In the genomic region with DNA sequence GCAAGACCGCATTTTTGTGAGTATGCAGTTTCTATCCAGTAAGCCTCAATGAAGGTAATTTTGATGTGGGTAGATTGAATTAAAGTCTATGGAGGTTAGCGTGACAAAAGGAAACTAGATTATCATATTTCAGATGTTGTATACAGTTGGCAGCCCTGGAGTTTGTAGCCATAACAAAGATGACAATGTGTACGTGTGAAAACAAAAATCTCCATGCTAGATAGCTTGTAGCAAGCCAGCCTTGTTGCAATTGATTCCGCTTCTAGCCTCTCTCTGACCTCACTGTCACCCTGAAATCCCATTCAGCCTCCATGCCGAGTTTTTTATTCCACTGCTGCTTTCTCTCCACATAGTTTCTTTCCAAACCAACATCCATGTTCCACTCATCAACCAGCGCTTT, we compare ENCODE assay signal across 25 mouse cellular contexts.
A peak's percentile ranks its signal among the peaks of the same experiment; 100 is the strongest.
DNase-seq lines count a peak whose midpoint lies in the region; ATAC-seq and TF ChIP-seq lines count a peak whose summit lies in the region.
"Had no signal": no experiment of that assay in that cellular context is flagged by ENCODE, and none has a peak within 500 bp of the region (broad histone marks: within the 10 kb centered on the region; RNA-seq: fewer than 3 reads in every experiment).

No protein-coding gene starts in this region.

- WGBS in hindbrain, embryonic 14.5 days, result 66% methylated on average over 6 of the region's 6 CpGs
- 70% methylated on average over 6 of the region's 6 CpGs for WGBS in hindbrain, postnatal 0 days
- 50% methylated on average over 6 of the region's 6 CpGs for WGBS in lung, embryonic 16.5 days
- 67% methylated on average over 6 of the region's 6 CpGs for WGBS in neural tube, embryonic 13.5 days

- no peak overlapping the region for H3K4me3 ChIP-seq in hindbrain, embryonic 14.5 days (replicated peaks; ENCODE audit: low read length)
- H3K4me3 ChIP-seq in hindbrain, postnatal 0 days (ENCODE audit: low read length), result no peak overlapping the region
- no peak overlapping the region for H3K4me3 ChIP-seq in lung, embryonic 16.5 days (ENCODE audit: low read length)
- no peak overlapping the region for H3K4me3 ChIP-seq in neural tube, embryonic 13.5 days
- H3K4me3 ChIP-seq: embryonic facial prominence, embryonic 12.5 days; embryonic facial prominence, embryonic 15.5 days; forebrain, embryonic 13.5 days; heart, adult 2 months; heart, embryonic 10.5 days; heart, embryonic 13.5 days; hindbrain, embryonic 12.5 days had no signal

- no peak for DNase-seq in hindbrain, embryonic 14.5 days (ENCODE audit: low spot score)
- no peak for DNase-seq in hindbrain, postnatal 0 days (ENCODE audit: low spot score)
- DNase-seq in lung, adult 18-20 months, result no peak
- DNase-seq in neural tube, embryonic 10.5 days (ENCODE audit: extremely low spot score, low spot score), result no peak
- DNase-seq: adrenal gland, adult 2 months; adrenal gland, postnatal 14 days; cerebellum, adult 11 months; cerebellum, adult 2 months; cerebellum, adult 9-11 months; cerebellum, postnatal 25 days; gastrocnemius, postnatal 10 days; gastrocnemius, postnatal 36 days; heart, adult 2 months; heart, postnatal 14 days; heart, postnatal 4 days had no signal

- peak overlapping the region; percentile 7; the same call in 1 of the 2 replicates for H3K27ac ChIP-seq in hindbrain, embryonic 14.5 days
- no peak overlapping the region for H3K27ac ChIP-seq in hindbrain, postnatal 0 days
- H3K27ac ChIP-seq in lung, embryonic 16.5 days (ENCODE audit: low read length), result no peak overlapping the region
- peak overlapping the region; percentile 61 for H3K27ac ChIP-seq in neural tube, embryonic 13.5 days (replicated peaks)
- H3K27ac ChIP-seq: embryonic facial prominence, embryonic 12.5 days; embryonic facial prominence, embryonic 15.5 days; forebrain, embryonic 13.5 days; heart, adult 2 months; heart, embryonic 10.5 days; heart, embryonic 13.5 days; hindbrain, embryonic 12.5 days had no signal

- peaks cover 17% of the 10 kb centered on the region for H3K4me1 ChIP-seq in hindbrain, embryonic 14.5 days (replicated peaks; ENCODE audit: control insufficient read depth, insufficient read depth, low read length)
- peaks cover 5% of the 10 kb centered on the region; the same call in 1 of the 2 replicates for H3K4me1 ChIP-seq in hindbrain, postnatal 0 days (ENCODE audit: insufficient read depth, low read length)
- no peaks in the 10 kb centered on the region; the same call in 1 of the 2 replicates for H3K4me1 ChIP-seq in lung, embryonic 16.5 days (replicated peaks; ENCODE audit: control insufficient read depth, insufficient read depth, low read length)
- peaks cover 27% of the 10 kb centered on the region for H3K4me1 ChIP-seq in neural tube, embryonic 13.5 days (replicated peaks)

- no peak overlapping the region for H3K9ac ChIP-seq in hindbrain, embryonic 14.5 days
- H3K9ac ChIP-seq in hindbrain, postnatal 0 days (replicated peaks; ENCODE audit: low read length), result no peak overlapping the region
- H3K9ac ChIP-seq in lung, embryonic 16.5 days (ENCODE audit: low read length), result no peak overlapping the region
- no peak overlapping the region for H3K9ac ChIP-seq in neural tube, embryonic 13.5 days
- H3K9ac ChIP-seq: embryonic facial prominence, embryonic 12.5 days; embryonic facial prominence, embryonic 15.5 days; forebrain, embryonic 13.5 days; heart, embryonic 13.5 days; hindbrain, embryonic 12.5 days had no signal

- no peaks in the 10 kb centered on the region for H3K9me3 ChIP-seq in hindbrain, embryonic 14.5 days (ENCODE audit: control insufficient read depth, low read length)
- H3K9me3 ChIP-seq in hindbrain, postnatal 0 days (ENCODE audit: low read length), result no peaks in the 10 kb centered on the region
- H3K9me3 ChIP-seq in lung, embryonic 16.5 days (ENCODE audit: control insufficient read depth, low read length), result no peaks in the 10 kb centered on the region
- H3K9me3 ChIP-seq in neural tube, embryonic 13.5 days, result no peaks in the 10 kb centered on the region
- H3K9me3 ChIP-seq: embryonic facial prominence, embryonic 12.5 days; embryonic facial prominence, embryonic 15.5 days; forebrain, embryonic 13.5 days; heart, embryonic 10.5 days; hindbrain, embryonic 12.5 days had no signal

- no peak for TF ChIP-seq CTCF in hindbrain, postnatal 0 days (IDR thresholded peaks at IDR 0.05; ENCODE audit: low read depth)

- no peak overlapping the region for H3K4me2 ChIP-seq in hindbrain, embryonic 14.5 days (replicated peaks)
- H3K4me2 ChIP-seq in hindbrain, postnatal 0 days (ENCODE audit: low read depth, low read length), result no peak overlapping the region
- no peak overlapping the region for H3K4me2 ChIP-seq in lung, embryonic 16.5 days (ENCODE audit: low read depth, low read length)
- H3K4me2 ChIP-seq in neural tube, embryonic 13.5 days, result no peak overlapping the region
- H3K4me2 ChIP-seq: embryonic facial prominence, embryonic 12.5 days; embryonic facial prominence, embryonic 15.5 days; forebrain, embryonic 13.5 days; heart, embryonic 13.5 days; hindbrain, embryonic 12.5 days had no signal

- no peaks in the 10 kb centered on the region for H3K36me3 ChIP-seq in hindbrain, embryonic 14.5 days (replicated peaks; ENCODE audit: control insufficient read depth, insufficient read depth)
- no peaks in the 10 kb centered on the region for H3K36me3 ChIP-seq in hindbrain, postnatal 0 days (ENCODE audit: insufficient read depth, low read length)
- H3K36me3 ChIP-seq in lung, embryonic 16.5 days (ENCODE audit: control insufficient read depth, insufficient read depth, low read length), result no peaks in the 10 kb centered on the region
- no peaks in the 10 kb centered on the region for H3K36me3 ChIP-seq in neural tube, embryonic 13.5 days
- H3K36me3 ChIP-seq: embryonic facial prominence, embryonic 12.5 days; embryonic facial prominence, embryonic 15.5 days; heart, embryonic 10.5 days; heart, embryonic 13.5 days; hindbrain, embryonic 12.5 days had no signal

- no peak for ATAC-seq in hindbrain, embryonic 14.5 days (ENCODE audit: low FRiP score)
- no peak for ATAC-seq in hindbrain, postnatal 0 days
- peak; percentile 74 for ATAC-seq in lung, embryonic 16.5 days (ENCODE audit: low read depth)
- ATAC-seq in neural tube, embryonic 13.5 days (ENCODE audit: low read depth), result no peak
- ATAC-seq: CD4-positive, CD25-positive, alpha-beta regulatory T cell, adult 4 months; forebrain, embryonic 13.5 days; forebrain, embryonic 16.5 days had no signal

- H3K27me3 ChIP-seq in hindbrain, embryonic 14.5 days (ENCODE audit: control insufficient read depth, insufficient read depth, low read length), result no peaks in the 10 kb centered on the region
- no peaks in the 10 kb centered on the region for H3K27me3 ChIP-seq in hindbrain, postnatal 0 days (ENCODE audit: insufficient read depth, low read length)
- no peaks in the 10 kb centered on the region for H3K27me3 ChIP-seq in lung, embryonic 16.5 days (ENCODE audit: control insufficient read depth, insufficient read depth, low read depth, low read length)
- no peaks in the 10 kb centered on the region for H3K27me3 ChIP-seq in neural tube, embryonic 13.5 days
- H3K27me3 ChIP-seq: embryonic facial prominence, embryonic 12.5 days; embryonic facial prominence, embryonic 15.5 days; forebrain, embryonic 13.5 days; heart, embryonic 13.5 days; hindbrain, embryonic 12.5 days had no signal

Comparison
In these comparisons a context has a peak if more than half of its experiments do, and no peak if none do; other contexts are left out.
1. H3K27ac ChIP-seq: peak in hindbrain, embryonic 14.5 days (single experiment) and neural tube, embryonic 13.5 days (single experiment); none in hindbrain, postnatal 0 days (single experiment) and lung, embryonic 16.5 days (single experiment).